Mouse (Mus musculus): ENCODE results near the gene 4930578C19Rik. TPM values are rescaled to one million over a fixed set of nuclear protein-coding genes. Genes with fewer than 3 reads are reported as not detected.

Gene 4930578C19Rik
- polyA plus RNA-seq (2016; fragmentation: Nextera tagmentation; extraction: Ambion mirVana), result 0.53 and 0.56 TPM in 2 replicates

GRCm38 (mm10) chrX:18461198-18461601 lies at the start of gene 4930578C19Rik:
4930578C19Rik (minus strand) TSS chrX:18461397.
- H3K27me3 ChIP-seq (replicated peaks), result no peaks in the 10 kb centered on the region

DNA sequence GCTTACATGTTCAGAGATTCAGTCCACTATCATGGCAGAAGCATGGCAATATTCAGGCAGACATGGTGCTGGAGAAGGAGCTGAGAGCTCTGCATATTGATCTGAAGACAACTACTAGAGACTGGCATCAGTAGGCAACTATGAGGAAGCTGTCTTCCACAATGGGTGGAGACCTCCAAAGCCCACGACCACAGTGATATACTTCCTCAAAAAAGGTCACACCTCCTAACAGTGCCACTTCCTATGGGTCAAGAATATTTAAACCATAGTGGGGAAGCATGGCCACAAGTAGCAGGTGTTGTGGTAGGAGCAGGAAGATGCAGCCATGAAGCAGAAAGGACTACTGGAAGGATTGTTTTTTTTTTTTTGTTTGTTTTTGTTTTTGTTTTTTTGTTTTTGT lies 6.5 kb upstream of the 4930578C19Rik start:
- 45% methylated on average over 1 of the region's 1 CpGs for WGBS
- no peak overlapping the region for H3K4me2 ChIP-seq (replicated peaks)
- no peak overlapping the region for H3K4me3 ChIP-seq
- H3K27ac ChIP-seq, result no peak overlapping the region
- no peaks in the 10 kb centered on the region for H3K27me3 ChIP-seq (replicated peaks)
- H3K9ac ChIP-seq, result no peak overlapping the region
- no peak for ATAC-seq (ENCODE audit: low FRiP score, low read depth)
- H3K36me3 ChIP-seq, result no peaks in the 10 kb centered on the region
- H3K4me1 ChIP-seq, result no peaks in the 10 kb centered on the region
- no peaks in the 10 kb centered on the region; the same call in 1 of the 2 replicates for H3K9me3 ChIP-seq

More at GRCm38 (mm10) chrX:18461198-18461601, at the start of gene 4930578C19Rik:
- no peak within 1 kb of the TSS for H3K9ac ChIP-seq
- H3K4me3 ChIP-seq, result no peak within 1 kb of the TSS
- 76% methylated on average over 8 of the region's 8 CpGs for WGBS
- no peaks in the 10 kb centered on the region for H3K36me3 ChIP-seq
- H3K9me3 ChIP-seq, result no peaks in the 10 kb centered on the region
- no peak within 1 kb of the TSS for H3K4me2 ChIP-seq (replicated peaks)
- no peak for ATAC-seq (ENCODE audit: low FRiP score, low read depth)
- H3K27ac ChIP-seq, result no peak within 1 kb of the TSS
- no peaks in the 10 kb centered on the region for H3K4me1 ChIP-seq

DNA sequence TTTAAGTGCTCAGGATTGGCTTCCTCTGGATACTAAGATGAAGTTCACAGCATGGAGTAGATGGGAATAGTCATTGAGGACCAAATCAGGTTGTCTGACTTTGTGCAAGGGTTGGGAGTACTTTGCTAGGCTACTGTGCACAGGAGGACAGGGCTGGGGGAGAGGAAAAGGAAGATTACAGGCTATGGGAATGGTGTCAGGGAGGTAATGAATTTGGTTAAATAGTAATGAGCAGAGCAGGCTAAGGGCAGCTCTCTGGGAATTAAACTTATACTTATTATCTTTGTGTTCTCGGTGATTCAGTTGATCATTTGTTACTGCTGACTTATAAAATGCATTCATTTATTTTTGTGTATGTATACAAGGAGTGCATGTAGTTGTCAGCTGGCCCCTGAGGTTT lies 1.7 kb upstream of the 4930578C19Rik start:
- no peaks in the 10 kb centered on the region for H3K36me3 ChIP-seq
- ATAC-seq (ENCODE audit: low FRiP score, low read depth), result no peak
- WGBS, result 94% methylated on average over 1 of the region's 1 CpGs
- H3K9ac ChIP-seq, result no peak overlapping the region
- no peaks in the 10 kb centered on the region for H3K27me3 ChIP-seq (replicated peaks)
- no peaks in the 10 kb centered on the region for H3K9me3 ChIP-seq
- no peak overlapping the region for H3K27ac ChIP-seq
- no peak overlapping the region for H3K4me2 ChIP-seq (replicated peaks)
- no peaks in the 10 kb centered on the region for H3K4me1 ChIP-seq
- no peak overlapping the region for H3K4me3 ChIP-seq

DNA sequence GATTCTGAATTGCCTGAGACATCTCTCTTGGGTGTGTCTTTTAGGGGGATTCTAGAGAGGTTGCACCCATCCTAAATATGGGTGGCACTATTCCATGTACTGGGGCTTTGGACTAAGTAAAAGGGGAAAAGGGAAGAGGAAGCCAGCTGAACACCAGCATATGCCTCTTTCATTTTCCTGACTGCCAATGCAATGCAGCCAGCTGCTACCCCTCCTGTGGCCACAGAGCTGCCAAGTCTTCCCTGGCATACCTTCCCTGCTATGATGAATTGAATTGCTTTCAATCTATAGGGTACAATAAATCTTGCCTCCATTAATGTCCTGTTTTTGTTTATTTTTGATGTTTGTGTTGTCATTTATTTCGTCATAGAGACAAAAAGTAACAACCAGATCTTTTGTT lies 9.6 kb downstream of the 4930578C19Rik start:
- WGBS, result 47% methylated on average over 1 of the region's 1 CpGs
- ATAC-seq (ENCODE audit: low FRiP score, low read depth), result no peak
- H3K9ac ChIP-seq, result no peak overlapping the region

GRCm38 (mm10) chrX:18442066-18442465 lies 19.1 kb downstream of the 4930578C19Rik start:
- Histone ChIP-seq H3K9me3 (no peaks in the 10 kb centered on the region), H3K4me3 (no peak overlapping the region), H3K27ac (no peak overlapping the region), H3K27me3 (replicated peaks) (no peaks in the 10 kb centered on the region), H3K4me1 (no peaks in the 10 kb centered on the region), H3K9ac (no peak overlapping the region), H3K36me3 (no peaks in the 10 kb centered on the region), H3K4me2 (replicated peaks) (no peak overlapping the region)
- WGBS, result 40% methylated on average over 5 of the region's 5 CpGs
- ATAC-seq (ENCODE audit: low FRiP score, low read depth), result no peak

More for the DNA sequence above, 9.6 kb downstream of the 4930578C19Rik start:
- Histone ChIP-seq H3K9me3 (no peaks in the 10 kb centered on the region), H3K4me3 (no peak overlapping the region), H3K27ac (no peak overlapping the region), H3K27me3 (replicated peaks) (no peaks in the 10 kb centered on the region), H3K36me3 (no peaks in the 10 kb centered on the region), H3K4me2 (replicated peaks) (no peak overlapping the region), H3K4me1 (no peaks in the 10 kb centered on the region)

- Histone ChIP-seq H3K36me3 (no peaks in the 10 kb centered on the region), H3K9me3 (no peaks in the 10 kb centered on the region), H3K4me2 (replicated peaks) (no peak overlapping the region), H3K27ac (no peak overlapping the region), H3K27me3 (replicated peaks) (no peaks in the 10 kb centered on the region), H3K9ac (no peak overlapping the region), H3K4me1 (no peaks in the 10 kb centered on the region), H3K4me3 (no peak overlapping the region)
- WGBS, result 91% methylated on average over 3 of the region's 3 CpGs
- ATAC-seq (ENCODE audit: low FRiP score, low read depth), result no peak
These were observed 35.7 kb downstream of the 4930578C19Rik start for GRCm38 (mm10) chrX:18425451-18425850.

- no peak overlapping the region for H3K4me3 ChIP-seq
- H3K4me2 ChIP-seq (replicated peaks), result no peak overlapping the region
- no peaks in the 10 kb centered on the region for H3K4me1 ChIP-seq
- H3K27ac ChIP-seq, result no peak overlapping the region
- no peaks in the 10 kb centered on the region for H3K36me3 ChIP-seq
- no peaks in the 10 kb centered on the region for H3K27me3 ChIP-seq (replicated peaks)
- H3K9ac ChIP-seq, result no peak overlapping the region
- no peaks in the 10 kb centered on the region for H3K9me3 ChIP-seq
- 96% methylated on average over 4 of the region's 4 CpGs for WGBS
- ATAC-seq (ENCODE audit: low FRiP score, low read depth), result no peak
These were observed 38.0 kb downstream of the 4930578C19Rik start for GRCm38 (mm10) chrX:18423206-18423605.

- whole genome bisulfite sequencing, result 93% methylated on average over 4 of the region's 4 CpGs
- Histone ChIP-seq H3K36me3 (no peaks in the 10 kb centered on the region), H3K27me3 (replicated peaks) (no peaks in the 10 kb centered on the region), H3K4me2 (replicated peaks) (no peak overlapping the region), H3K27ac (no peak overlapping the region), H3K9me3 (no peaks in the 10 kb centered on the region), H3K4me3 (no peak overlapping the region), H3K9ac (no peak overlapping the region), H3K4me1 (no peaks in the 10 kb centered on the region)
- no peak for ATAC-seq (ENCODE audit: low FRiP score, low read depth)
These were observed 40.9 kb downstream of the 4930578C19Rik start for GRCm38 (mm10) chrX:18420161-18420784.

DNA sequence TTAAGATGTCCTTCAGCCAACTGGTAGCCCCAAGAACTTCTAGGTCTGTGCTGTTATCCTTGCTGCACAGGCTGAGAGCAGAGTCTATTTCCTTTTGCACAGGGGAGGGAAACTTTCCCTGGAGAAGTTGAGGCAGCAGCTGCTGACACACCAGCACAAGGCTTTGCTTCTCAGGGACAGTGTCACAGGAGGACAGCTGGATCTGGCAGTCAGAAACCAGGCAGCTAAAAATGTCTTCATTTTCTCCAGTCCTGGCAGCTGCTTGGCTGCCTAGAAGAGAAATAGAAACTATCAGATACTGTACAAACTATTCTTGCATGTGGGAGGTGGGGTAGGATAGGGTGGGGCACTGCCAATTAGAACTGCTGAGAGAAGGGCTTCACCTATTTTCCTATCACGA lies 42.2 kb downstream of the 4930578C19Rik start:
- Histone ChIP-seq H3K27me3 (replicated peaks) (no peaks in the 10 kb centered on the region), H3K4me3 (no peak overlapping the region), H3K27ac (no peak overlapping the region), H3K4me1 (no peaks in the 10 kb centered on the region), H3K9ac (no peak overlapping the region), H3K9me3 (no peaks in the 10 kb centered on the region), H3K36me3 (no peaks in the 10 kb centered on the region), H3K4me2 (replicated peaks) (no peak overlapping the region)
- WGBS, result 50% methylated on average over 1 of the region's 1 CpGs
- ATAC-seq (ENCODE audit: low FRiP score, low read depth), result no peak

- H3K27me3 ChIP-seq (replicated peaks), result no peaks in the 10 kb centered on the region
- no peak overlapping the region for H3K4me2 ChIP-seq (replicated peaks)
- no peak for ATAC-seq (ENCODE audit: low FRiP score, low read depth)
- no peaks in the 10 kb centered on the region for H3K9me3 ChIP-seq
- H3K4me3 ChIP-seq, result no peak overlapping the region
- 87% methylated on average over 2 of the region's 2 CpGs for WGBS
- H3K27ac ChIP-seq, result no peak overlapping the region
- H3K9ac ChIP-seq, result no peak overlapping the region
- H3K4me1 ChIP-seq, result no peaks in the 10 kb centered on the region
- H3K36me3 ChIP-seq, result no peaks in the 10 kb centered on the region
These were observed 46.6 kb downstream of the 4930578C19Rik start for GRCm38 (mm10) chrX:18414560-18414959.

DNA sequence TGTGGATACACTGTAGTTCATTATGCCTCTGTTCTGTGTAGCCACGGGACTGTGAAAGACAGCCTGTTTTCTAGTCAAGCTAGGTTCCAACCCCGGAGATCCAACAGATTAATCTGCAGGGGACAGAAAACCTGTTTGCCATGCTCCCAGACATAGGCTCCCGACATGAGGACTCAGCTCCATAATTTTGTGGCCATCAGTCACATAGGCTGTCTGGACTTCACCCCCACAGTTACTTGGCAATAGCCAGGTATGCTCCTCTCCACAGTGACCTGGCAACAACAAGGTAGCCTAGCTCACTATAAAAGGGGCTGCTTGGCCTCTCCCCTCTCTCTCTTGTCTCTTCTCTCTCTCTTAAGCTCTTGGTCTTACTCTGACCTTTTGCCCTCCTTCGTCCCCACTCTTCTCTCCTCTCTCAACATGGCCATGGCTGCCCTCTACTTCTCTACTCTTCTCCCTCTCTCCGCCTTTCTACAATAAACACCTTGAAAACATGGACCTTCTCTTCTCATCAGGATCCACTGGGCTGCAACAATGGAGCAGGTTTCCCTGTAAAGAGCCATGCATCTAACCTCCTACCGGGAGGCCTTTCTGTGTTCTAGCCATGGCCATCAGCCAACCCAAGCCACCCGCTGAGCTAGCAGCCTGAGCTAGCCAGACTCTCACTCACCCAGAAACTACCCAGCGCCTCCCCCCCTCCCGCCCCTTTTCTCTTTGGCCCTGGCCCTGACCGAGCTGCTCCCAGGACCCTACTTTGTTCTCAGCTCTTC lies 49.9 kb downstream of the 4930578C19Rik start:
- Histone ChIP-seq H3K9ac (no peak overlapping the region), H3K9me3 (no peaks in the 10 kb centered on the region), H3K27ac (no peak overlapping the region), H3K36me3 (no peaks in the 10 kb centered on the region), H3K4me3 (no peak overlapping the region), H3K4me1 (no peaks in the 10 kb centered on the region), H3K27me3 (replicated peaks) (no peaks in the 10 kb centered on the region), H3K4me2 (replicated peaks) (no peak overlapping the region)
- WGBS, result 87% methylated on average over 10 of the region's 10 CpGs
- no peak for ATAC-seq (ENCODE audit: low FRiP score, low read depth)

GRCm38 (mm10) chrX:18409598-18409997 lies 51.6 kb downstream of the 4930578C19Rik start:
- Histone ChIP-seq H3K9ac (no peak overlapping the region), H3K27ac (no peak overlapping the region), H3K27me3 (replicated peaks) (no peaks in the 10 kb centered on the region), H3K36me3 (no peaks in the 10 kb centered on the region), H3K9me3 (no peaks in the 10 kb centered on the region), H3K4me3 (no peak overlapping the region), H3K4me1 (no peaks in the 10 kb centered on the region), H3K4me2 (replicated peaks) (no peak overlapping the region)
- no peak for ATAC-seq (ENCODE audit: low FRiP score, low read depth)
- WGBS, result 73% methylated on average over 2 of the region's 2 CpGs

Measured in neural tube, embryonic 12.5 days (tissue).